Mouse (Mus musculus): ENCODE results near the gene Khdc4.

- no peak for TF ChIP-seq POLR2A (IDR thresholded peaks at IDR 0.05; ENCODE audit: insufficient read depth, low read depth, low read length)
- no peak for TF ChIP-seq CTCF (IDR thresholded peaks at IDR 0.05; ENCODE audit: insufficient read depth, low read depth, low read length)
Observed at GRCm38 (mm10) chr3:88761619-88762018, 76.0 kb downstream of the Khdc4 start.
